Mouse (Mus musculus) intestine, embryonic 16.5 days (tissue): ENCODE measurements around the gene Plxnb1. TPM values are rescaled to one million over a fixed set of nuclear protein-coding genes. Genes with fewer than 3 reads are reported as not detected.

Experiments
- ATAC-seq: fragments of 200-750 bp; cut with Nextera tagmentation; 2 replicates; pipeline ENCODE4 v1.8.0; 2017; ENCODE audit warnings: moderate TSS enrichment, moderate library complexity
- H3K27ac ChIP-seq: fragments of 300-500 bp; sonication (generic); 2 replicates; pipeline ENCODE4 v1.5.1; 2014; ENCODE audit warnings: mild to moderate bottlenecking, low read length
- H3K27me3 ChIP-seq: fragments of 300-500 bp; sonication (generic); replicated peaks from 2 replicates; pipeline ENCODE4 v1.6.1; 2014; ENCODE audit warnings: low read length, control low read depth, mixed read lengths; ENCODE audit not compliant: control insufficient read depth, insufficient read depth
- H3K36me3 ChIP-seq: fragments of 300-500 bp; sonication (generic); 2 replicates; pipeline ENCODE4 v1.6.1; 2014; ENCODE audit warnings: low read length, control low read depth; ENCODE audit not compliant: control insufficient read depth, insufficient read depth
- H3K4me1 ChIP-seq: fragments of 300-500 bp; sonication (generic); 2 replicates; pipeline ENCODE4 v1.6.1; 2014; ENCODE audit warnings: low read length, control low read depth, mixed read lengths; ENCODE audit not compliant: control insufficient read depth, insufficient read depth
- H3K4me2 ChIP-seq: fragments of 300-500 bp; sonication (generic); 2 replicates; pipeline ENCODE4 v1.6.1; 2014; ENCODE audit warnings: low read depth, low read length, control low read depth
- H3K4me3 ChIP-seq: fragments of 300-500 bp; sonication (generic); 2 replicates; pipeline ENCODE4 v1.5.1; 2014; ENCODE audit warnings: mild to moderate bottlenecking, low read length
- H3K9ac ChIP-seq: fragments of 300-500 bp; sonication (generic); 2 replicates; pipeline ENCODE4 v1.6.1; 2014; ENCODE audit warnings: low read depth, low read length
- H3K9me3 ChIP-seq: fragments of 300-500 bp; sonication (generic); 2 replicates; pipeline ENCODE4 v1.6.1; 2016; ENCODE audit warnings: low read length, control low read depth; ENCODE audit not compliant: control insufficient read depth
- WGBS: fragments of 180-500 bp; shearing (Covaris S2); extraction: QIAGEN DNeasy Blood & Tissue Kit; methylation state at CpG from one replicate; pipeline ENCODE4 v1.1.7; 2014; 5-methylcytosine and 5-hydroxymethylcytosine counted together
- polyA plus RNA-seq: library from polyadenylated mRNA; unstranded; fragments of >200 nt; fragmentation: Nextera tagmentation; extraction: Ambion mirVana; gene quantifications from 2 replicates; pipeline ENCODE4 v1.2.1, GENCODE M21; 2015

The Plxnb1 gene
- 4.7 and 5.2 TPM in 2 replicates for polyA plus RNA-seq

DNA sequence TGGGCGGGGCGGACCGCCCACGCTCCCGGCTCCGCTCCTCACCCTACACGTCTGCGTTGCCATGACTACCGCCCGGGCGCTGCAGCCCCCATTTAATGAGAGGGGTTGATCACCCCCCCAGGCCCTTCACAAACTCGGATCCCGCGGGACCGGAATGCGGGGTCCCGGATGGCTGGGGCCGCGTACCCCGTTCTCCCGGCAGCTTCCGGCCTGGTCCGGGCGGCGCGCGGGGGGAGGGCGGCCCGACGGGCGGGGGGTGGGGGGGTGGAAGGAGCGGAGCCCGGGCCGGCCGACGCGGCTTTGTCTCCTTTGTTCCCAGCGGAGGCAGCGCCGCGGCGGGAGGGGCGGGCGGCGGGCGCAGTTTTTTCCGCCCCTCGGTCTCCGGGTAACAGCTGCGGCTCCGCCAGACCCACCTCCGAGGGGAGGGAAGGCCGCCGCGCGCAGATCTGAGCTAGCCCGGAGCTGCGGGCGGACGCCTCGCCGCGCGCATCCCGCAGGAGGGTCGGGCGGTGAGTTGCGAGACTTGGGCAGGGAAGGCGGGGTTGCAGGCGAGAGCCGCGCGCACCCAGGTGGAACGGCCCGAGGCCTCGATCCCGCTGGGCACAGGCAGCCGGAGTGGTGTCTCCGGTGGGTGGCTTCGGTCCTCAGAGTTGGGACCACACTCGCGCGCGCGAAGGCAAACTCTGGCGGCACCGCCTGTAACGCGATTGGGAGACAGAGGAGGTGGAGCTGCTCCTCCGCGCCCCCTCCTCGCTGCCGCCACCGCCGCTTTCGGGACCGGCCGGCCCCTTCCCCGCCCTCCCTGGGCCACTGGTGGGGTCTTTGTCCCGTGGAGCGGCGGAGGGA lies at the start of gene Plxnb1:
Gene Plxnb1 (plus strand): TSS at position 253 of the 846 bp plus-strand sequence.
- H3K9me3 ChIP-seq = no peaks in the 10 kb centered on the region
- H3K27me3 ChIP-seq = no peaks in the 10 kb centered on the region
- H3K9ac ChIP-seq = peak within 1 kb of the TSS; percentile 85
- ATAC-seq = peak; percentile 54
- WGBS = under 1% methylated on average over 102 of the region's 102 CpGs
- peak within 1 kb of the TSS; percentile 70 for H3K4me3 ChIP-seq
- H3K36me3 ChIP-seq = peaks cover 2% of the 10 kb centered on the region; the same call in 1 of the 2 replicates
- H3K27ac ChIP-seq = peak within 1 kb of the TSS; percentile 97
- peaks cover 46% of the 10 kb centered on the region for H3K4me1 ChIP-seq
- H3K4me2 ChIP-seq = peak within 1 kb of the TSS; percentile 91

DNA sequence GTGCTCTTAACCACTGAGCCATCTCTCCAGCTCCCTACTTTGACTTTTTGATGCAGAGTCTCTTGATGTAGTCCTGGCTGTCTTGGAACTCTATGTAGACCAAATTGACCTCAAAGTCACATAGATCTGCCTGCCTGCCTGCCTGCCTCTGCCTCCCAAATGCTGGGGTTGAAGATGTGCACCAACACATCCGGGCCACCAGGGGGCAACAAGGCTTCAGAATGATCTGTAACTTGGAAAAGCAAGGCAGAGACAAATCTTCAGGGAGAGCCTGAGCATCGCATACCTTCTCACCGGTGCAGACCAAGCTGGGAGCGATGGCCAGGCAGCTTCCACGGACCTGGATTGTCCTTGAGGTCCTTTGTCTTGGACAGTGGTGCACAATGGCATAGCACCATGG lies 48.9 kb upstream of the Plxnb1 start:
- no peak for ATAC-seq
- H3K27me3 ChIP-seq = no peaks in the 10 kb centered on the region
- peaks cover 5% of the 10 kb centered on the region for H3K4me1 ChIP-seq
- 41% methylated on average over 5 of the region's 5 CpGs for WGBS
- H3K9me3 ChIP-seq = no peaks in the 10 kb centered on the region
- H3K4me3 ChIP-seq = no peak overlapping the region
- H3K9ac ChIP-seq = no peak overlapping the region
- H3K4me2 ChIP-seq = no peak overlapping the region
- no peak overlapping the region for H3K27ac ChIP-seq
- H3K36me3 ChIP-seq = 0 out of 2 replicates have a peak, but pooled peaks cover under 1% of the 10 kb centered on the region

- WGBS = 72% methylated on average over 7 of the region's 7 CpGs
- Histone ChIP-seq H3K4me1 (peaks cover 1% of the 10 kb centered on the region), H3K27ac (no peak overlapping the region), H3K36me3 (0 out of 2 replicates have a peak, but pooled peaks cover 3% of the 10 kb centered on the region), H3K9me3 (no peaks in the 10 kb centered on the region), H3K27me3 (no peaks in the 10 kb centered on the region), H3K4me3 (no peak overlapping the region), H3K9ac (no peak overlapping the region), H3K4me2 (no peak overlapping the region)
- ATAC-seq = no peak
Measured at GRCm38 (mm10) chr9:109049316-109049715, 45.9 kb upstream of the Plxnb1 start.

- Histone ChIP-seq H3K4me2 (no peak overlapping the region), H3K27ac (no peak overlapping the region), H3K4me1 (peaks cover 7% of the 10 kb centered on the region), H3K9ac (no peak overlapping the region), H3K36me3 (0 out of 2 replicates have a peak, but pooled peaks cover 3% of the 10 kb centered on the region), H3K4me3 (no peak overlapping the region), H3K27me3 (no peaks in the 10 kb centered on the region), H3K9me3 (no peaks in the 10 kb centered on the region)
- ATAC-seq = 0 out of 2 replicates have a peak, but pooled peaks have one; percentile 21
- WGBS = 79% methylated on average over 9 of the region's 9 CpGs
Measured at GRCm38 (mm10) chr9:109049996-109050673, 45.1 kb upstream of the Plxnb1 start.

DNA sequence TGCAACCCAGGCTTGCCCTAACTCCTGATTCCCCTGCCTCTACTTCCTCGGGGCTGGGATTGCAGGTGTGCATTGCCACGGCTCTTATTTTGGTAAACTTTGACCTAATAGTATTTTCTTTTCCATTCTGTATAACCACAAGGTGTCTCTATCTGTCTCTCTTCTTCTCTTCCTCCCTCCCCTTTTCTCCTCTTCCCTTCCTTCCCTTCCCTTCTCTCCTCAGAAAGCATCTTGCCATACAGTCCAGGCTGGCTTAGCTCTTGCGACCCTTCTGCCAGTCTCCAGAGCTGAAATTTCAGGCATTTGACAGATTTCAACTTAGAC lies 44.6 kb upstream of the Plxnb1 start:
- Histone ChIP-seq H3K4me2 (no peak overlapping the region), H3K27ac (no peak overlapping the region), H3K4me3 (no peak overlapping the region), H3K9ac (no peak overlapping the region), H3K4me1 (peaks cover 10% of the 10 kb centered on the region), H3K27me3 (no peaks in the 10 kb centered on the region), H3K36me3 (0 out of 2 replicates have a peak, but pooled peaks cover 3% of the 10 kb centered on the region), H3K9me3 (no peaks in the 10 kb centered on the region)
- ATAC-seq = no peak
- 74% methylated on average over 3 of the region's 3 CpGs for WGBS

GRCm38 (mm10) chr9:109051011-109051501 lies 44.1 kb upstream of the Plxnb1 start:
- 89% methylated on average over 13 of the region's 13 CpGs for WGBS
- Histone ChIP-seq H3K27ac (no peak overlapping the region), H3K36me3 (0 out of 2 replicates have a peak, but pooled peaks cover 4% of the 10 kb centered on the region), H3K27me3 (no peaks in the 10 kb centered on the region), H3K9ac (no peak overlapping the region), H3K4me3 (no peak overlapping the region), H3K9me3 (no peaks in the 10 kb centered on the region), H3K4me2 (no peak overlapping the region), H3K4me1 (peaks cover 10% of the 10 kb centered on the region)
- no peak for ATAC-seq

DNA sequence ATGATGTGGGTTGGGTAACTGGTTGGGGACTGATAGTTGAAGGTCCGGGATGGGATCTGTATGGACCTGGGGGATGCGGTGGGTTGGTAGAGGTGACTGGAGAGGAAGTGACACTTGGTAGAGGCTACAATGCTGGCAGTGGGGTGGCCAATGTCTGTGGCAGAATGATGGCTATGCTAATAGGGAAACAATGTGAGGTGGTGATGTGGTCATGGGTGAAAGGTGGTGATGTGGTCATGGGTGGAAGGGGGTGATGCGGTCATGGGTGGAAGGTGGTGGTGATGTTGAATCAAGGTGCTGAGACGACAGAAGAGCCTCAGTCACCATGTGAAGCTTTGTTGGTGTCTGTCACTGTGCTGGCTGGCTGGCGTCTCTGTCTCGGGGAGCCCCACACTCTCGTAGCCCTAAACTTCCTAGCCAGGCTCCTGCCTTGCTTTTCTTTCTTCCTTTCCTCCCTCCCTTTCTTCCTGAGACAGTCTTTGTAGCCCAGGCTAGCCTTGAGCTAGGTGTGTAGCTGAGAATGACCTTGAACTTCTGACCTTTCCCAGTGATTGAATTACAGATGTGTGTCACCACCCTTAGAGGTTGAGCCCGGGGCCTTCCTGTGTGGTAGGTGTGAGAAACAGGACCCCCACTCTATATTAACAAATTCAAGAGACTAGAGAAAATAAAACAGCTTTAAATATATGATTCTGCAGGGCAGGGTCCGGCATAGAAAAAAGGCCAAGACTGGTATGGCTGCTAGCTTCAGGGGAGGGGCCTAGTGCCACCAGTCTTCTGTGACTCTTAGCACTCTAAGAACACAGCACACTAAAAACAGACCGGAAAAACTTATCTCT lies 43.3 kb upstream of the Plxnb1 start:
- Histone ChIP-seq H3K4me3 (no peak overlapping the region), H3K27ac (no peak overlapping the region), H3K9me3 (no peaks in the 10 kb centered on the region), H3K36me3 (0 out of 2 replicates have a peak, but pooled peaks cover 6% of the 10 kb centered on the region), H3K4me2 (no peak overlapping the region), H3K27me3 (no peaks in the 10 kb centered on the region), H3K9ac (no peak overlapping the region), H3K4me1 (peaks cover 10% of the 10 kb centered on the region)
- WGBS = 90% methylated on average over 10 of the region's 10 CpGs
- ATAC-seq = no peak

- WGBS = 90% methylated on average over 9 of the region's 9 CpGs
- no peaks in the 10 kb centered on the region for H3K9me3 ChIP-seq
- no peak overlapping the region for H3K27ac ChIP-seq
- no peak overlapping the region for H3K4me2 ChIP-seq
- ATAC-seq = no peak
- H3K4me3 ChIP-seq = no peak overlapping the region
- H3K9ac ChIP-seq = no peak overlapping the region
- H3K4me1 ChIP-seq = peaks cover 10% of the 10 kb centered on the region
- no peaks in the 10 kb centered on the region for H3K27me3 ChIP-seq
- H3K36me3 ChIP-seq = 0 out of 2 replicates have a peak, but pooled peaks cover 6% of the 10 kb centered on the region
Measured at GRCm38 (mm10) chr9:109052490-109053260, 42.5 kb upstream of the Plxnb1 start.
